Mouse (Mus musculus) erythroblast, adult 5-6 weeks (primary cell): ENCODE data around the gene Mical2. TPM values are rescaled to one million over a fixed set of nuclear protein-coding genes. Genes with fewer than 3 reads are reported as not detected.

Experiments used
- ATAC-seq: replicated peaks from 2 replicates; pipeline ENCODE4 v1.8.0; 2016; ENCODE audit warnings: moderate number of reproducible peaks, mild to moderate bottlenecking, moderate TSS enrichment, inconsistent platforms; ENCODE audit not compliant: poor library complexity, low FRiP score, severe bottlenecking
- total RNA-seq, 2 experiments: library from RNA; stranded (forward) in 1 of 2; stranded (reverse) in 1 of 2; fragments of 150-400 nt in 1 of 2; fragments of 200-764, 138-1000 nt in 1 of 2; gene quantifications; 2 replicates each; pipeline versions ENCODE4 v1.2.3 to v1.2.4; 2015 to 2017; ENCODE audit warnings: low replicate concordance in 2 of 2

Gene Mical2
- total RNA-seq, 2 experiments from 2014 or later, result 0.34 TPM; not detected in 1

- no peak for ATAC-seq
Observed at GRCm38 (mm10) chr7:112271627-112272026, 46.0 kb downstream of the Mical2 start.

GRCm38 (mm10) chr7:112272692-112273091 is 47.0 kb downstream of the Mical2 start:
- ATAC-seq, result no peak

GRCm38 (mm10) chr7:112273451-112273850 is 47.8 kb downstream of the Mical2 start:
- no peak for ATAC-seq

- ATAC-seq, result no peak
Observed at GRCm38 (mm10) chr7:112274611-112275010, 49.0 kb downstream of the Mical2 start.

- no peak for ATAC-seq
Observed at GRCm38 (mm10) chr7:112275093-112275492, 49.4 kb downstream of the Mical2 start.

- no peak for ATAC-seq
Observed at GRCm38 (mm10) chr7:112275883-112276282, 50.2 kb downstream of the Mical2 start.

GRCm38 (mm10) chr7:112276823-112277222 is 51.2 kb downstream of the Mical2 start:
- ATAC-seq, result no peak

GRCm38 (mm10) chr7:112278648-112279047 is 53.0 kb downstream of the Mical2 start:
- no peak for ATAC-seq

- ATAC-seq, result no peak
Observed at GRCm38 (mm10) chr7:112280474-112280873, 54.8 kb downstream of the Mical2 start.

GRCm38 (mm10) chr7:112283606-112284310 is 58.1 kb downstream of the Mical2 start:
- ATAC-seq, result no peak

GRCm38 (mm10) chr7:112285573-112285972 is 59.9 kb downstream of the Mical2 start:
- ATAC-seq, result no peak

- ATAC-seq, result no peak
Observed at GRCm38 (mm10) chr7:112288352-112289107, 62.9 kb downstream of the Mical2 start.

GRCm38 (mm10) chr7:112289514-112289913 is 63.9 kb downstream of the Mical2 start:
- ATAC-seq, result no peak

GRCm38 (mm10) chr7:112289990-112290389 is 64.3 kb downstream of the Mical2 start:
- ATAC-seq, result no peak

- no peak for ATAC-seq
Observed at GRCm38 (mm10) chr7:112293456-112294104, 67.9 kb downstream of the Mical2 start.

- no peak for ATAC-seq
Observed at GRCm38 (mm10) chr7:112295426-112296221, 70.0 kb downstream of the Mical2 start.

- ATAC-seq, result no peak
Observed at GRCm38 (mm10) chr7:112298032-112298431, 72.4 kb downstream of the Mical2 start.

GRCm38 (mm10) chr7:112298871-112299422 is 73.3 kb downstream of the Mical2 start:
- ATAC-seq, result no peak

GRCm38 (mm10) chr7:112299521-112300096 is 74.0 kb downstream of the Mical2 start:
- no peak for ATAC-seq
